Mouse (Mus musculus) midbrain, embryonic 15.5 days (tissue): ENCODE results near the gene Papolg. TPM values are rescaled to one million over a fixed set of nuclear protein-coding genes. Genes with fewer than 3 reads are reported as not detected.

ENCODE experiments used
- ATAC-seq: fragments of 200-750 bp; cut with Nextera tagmentation; replicated peaks from 2 replicates; pipeline ENCODE4 v1.8.0; 2017; ENCODE audit warnings: moderate TSS enrichment
- H3K27ac ChIP-seq: fragments of 300-500 bp; sonication (generic); 2 replicates; pipeline ENCODE4 v1.5.1; 2015; ENCODE audit warnings: mild to moderate bottlenecking, inconsistent platforms
- H3K27me3 ChIP-seq: fragments of 300-500 bp; sonication (generic); replicated peaks from 2 replicates; pipeline ENCODE4 v1.6.1; 2015; ENCODE audit warnings: inconsistent platforms
- H3K36me3 ChIP-seq: fragments of 300-500 bp; sonication (generic); replicated peaks from 2 replicates; pipeline ENCODE4 v1.6.1; 2015; ENCODE audit warnings: inconsistent platforms
- H3K4me1 ChIP-seq: fragments of 300-500 bp; sonication (generic); 2 replicates; pipeline ENCODE4 v1.6.1; 2015; ENCODE audit warnings: inconsistent platforms
- H3K4me2 ChIP-seq: fragments of 300-500 bp; sonication (generic); 2 replicates; pipeline ENCODE4 v1.6.1; 2015; ENCODE audit warnings: inconsistent platforms, mild to moderate bottlenecking, moderate library complexity
- H3K4me3 ChIP-seq: fragments of 300-500 bp; sonication (generic); 2 replicates; pipeline ENCODE4 v1.5.1; 2015; ENCODE audit warnings: mild to moderate bottlenecking, inconsistent platforms
- H3K9ac ChIP-seq: fragments of 300-500 bp; sonication (generic); 2 replicates; pipeline ENCODE4 v1.6.1; 2015; ENCODE audit warnings: mild to moderate bottlenecking, inconsistent platforms
- H3K9me3 ChIP-seq: fragments of 300-500 bp; sonication (generic); 2 replicates; pipeline ENCODE4 v1.6.1; 2016; ENCODE audit warnings: inconsistent platforms
- WGBS: fragments of 180-500 bp; shearing (Covaris S2); methylation state at CpG from one replicate; pipeline ENCODE4 v1.1.7; 2015; ENCODE audit warnings: mixed read lengths; 5-methylcytosine and 5-hydroxymethylcytosine counted together
- polyA plus RNA-seq: library from polyadenylated mRNA; unstranded; fragments of >200 nt; fragmentation: Nextera tagmentation; extraction: Ambion mirVana; gene quantifications from 2 replicates; pipeline ENCODE4 v1.2.1, GENCODE M21; 2015

Papolg gene
- polyA plus RNA-seq, 1 experiment from 2014 or later, result 21.9 TPM

- Histone ChIP-seq H3K27ac (no peak overlapping the region), H3K4me3 (no peak overlapping the region), H3K27me3 (no peaks in the 10 kb centered on the region), H3K9ac (no peak overlapping the region), H3K4me2 (no peak overlapping the region), H3K4me1 (no peaks in the 10 kb centered on the region), H3K9me3 (no peaks in the 10 kb centered on the region), H3K36me3 (no peaks in the 10 kb centered on the region)
- ATAC-seq, result no peak
- WGBS, result 73% methylated on average over 22 of the region's 22 CpGs
Measured at GRCm38 (mm10) chr11:23846016-23846815, 48.8 kb downstream of the Papolg start.

- Histone ChIP-seq H3K4me1 (no peaks in the 10 kb centered on the region), H3K4me3 (no peak overlapping the region), H3K36me3 (no peaks in the 10 kb centered on the region), H3K4me2 (no peak overlapping the region), H3K9ac (no peak overlapping the region), H3K9me3 (no peaks in the 10 kb centered on the region), H3K27me3 (no peaks in the 10 kb centered on the region), H3K27ac (no peak overlapping the region)
- WGBS, result 78% methylated on average over 3 of the region's 3 CpGs
- no peak for ATAC-seq
Measured at GRCm38 (mm10) chr11:23823244-23823643, 71.8 kb downstream of the Papolg start.

- no peaks in the 10 kb centered on the region for H3K9me3 ChIP-seq
Measured at GRCm38 (mm10) chr11:23821652-23822051, 73.4 kb downstream of the Papolg start.

GRCm38 (mm10) chr11:23820977-23821376 is 74.1 kb downstream of the Papolg start:
- H3K27me3 ChIP-seq, result no peaks in the 10 kb centered on the region
- WGBS, result 82% methylated on average over 2 of the region's 2 CpGs
- no peak overlapping the region for H3K4me3 ChIP-seq
- no peak for ATAC-seq
- no peak overlapping the region for H3K4me2 ChIP-seq
- H3K9ac ChIP-seq, result no peak overlapping the region
- no peaks in the 10 kb centered on the region for H3K36me3 ChIP-seq
- no peaks in the 10 kb centered on the region for H3K4me1 ChIP-seq
- no peaks in the 10 kb centered on the region for H3K9me3 ChIP-seq
- no peak overlapping the region for H3K27ac ChIP-seq

More at GRCm38 (mm10) chr11:23821652-23822051, 73.4 kb downstream of the Papolg start:
- Histone ChIP-seq H3K4me3 (no peak overlapping the region), H3K4me2 (no peak overlapping the region), H3K27ac (no peak overlapping the region), H3K27me3 (no peaks in the 10 kb centered on the region), H3K36me3 (no peaks in the 10 kb centered on the region), H3K9ac (no peak overlapping the region), H3K4me1 (no peaks in the 10 kb centered on the region)
- 85% methylated on average over 2 of the region's 2 CpGs for WGBS
- no peak for ATAC-seq

- ATAC-seq, result no peak
- H3K9ac ChIP-seq, result no peak overlapping the region
- WGBS, result 93% methylated on average over 1 of the region's 1 CpGs
- H3K4me2 ChIP-seq, result no peak overlapping the region
- H3K36me3 ChIP-seq, result no peaks in the 10 kb centered on the region
- H3K9me3 ChIP-seq, result no peaks in the 10 kb centered on the region
- no peaks in the 10 kb centered on the region for H3K4me1 ChIP-seq
- H3K4me3 ChIP-seq, result no peak overlapping the region
- no peak overlapping the region for H3K27ac ChIP-seq
- H3K27me3 ChIP-seq, result no peaks in the 10 kb centered on the region
Measured at GRCm38 (mm10) chr11:23818745-23819144, 76.3 kb downstream of the Papolg start.

Other genes starting within 250 kb of the Papolg start
- 10.8 and 12.0 TPM in 2 replicates for gene Pus10, start 229.6 kb downstream of the Papolg start, polyA plus RNA-seq
- 29.6 and 30.5 TPM in 2 replicates for gene Pex13, start 229.3 kb downstream of the Papolg start, polyA plus RNA-seq
- 0.29 and 0.37 TPM in 2 replicates for gene Rel, start 124.3 kb downstream of the Papolg start, polyA plus RNA-seq
- 0.23 TPM in 1 of 2 replicates, not detected in the other for gene A830031A19Rik, start 179.8 kb upstream of the Papolg start, polyA plus RNA-seq
- gene Bcl11a, start 182.8 kb upstream of the Papolg start, polyA plus RNA-seq, result 101 and 105 TPM in 2 replicates